Mouse (Mus musculus): ENCODE data around the gene Zswim1.

DNA sequence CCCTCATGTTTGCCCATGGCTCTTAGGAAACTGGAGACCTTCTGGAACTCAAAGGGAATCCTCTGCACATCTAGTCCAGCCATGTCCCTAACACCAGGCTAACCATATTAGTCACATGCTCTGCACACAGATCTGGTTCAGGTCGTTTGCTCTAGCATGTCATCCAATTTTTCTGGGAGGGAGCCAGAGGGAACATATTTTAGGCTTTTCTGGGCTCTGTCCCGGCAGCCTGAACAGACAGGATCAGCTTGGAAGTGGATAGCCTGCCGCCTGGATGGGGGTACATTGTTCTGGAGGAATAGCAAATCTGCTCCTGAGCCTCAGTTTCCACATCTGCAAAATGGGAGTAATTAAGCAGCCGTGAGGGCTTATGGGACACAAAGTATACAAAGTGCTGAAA, 38.6 kb downstream of the Zswim1 start:
- TF ChIP-seq BHLHE40 (IDR thresholded peaks at IDR 0.05; ENCODE audit: borderline replicate concordance, low read depth, low read length) (no peak), CHD2 (IDR thresholded peaks at IDR 0.05; ENCODE audit: low read length) (no peak), POLR2A (IDR thresholded peaks at IDR 0.05; ENCODE audit: control insufficient read depth in 1 of 2, insufficient read depth in 1 of 2, low read depth in 1 of 2, low read length in 2 of 2, poor library complexity in 1 of 2) (no peak)
